Mouse (Mus musculus): ENCODE data around the gene Mdc1. TPM values are rescaled to one million over a fixed set of nuclear protein-coding genes. Genes with fewer than 3 reads are reported as not detected.

Mdc1 gene
- total RNA-seq, 2 experiments from 2014 or later: 12.4 to 20.4 TPM

Other genes with a start within 250 kb of the Mdc1 start
- gene Sfta2, start 240.0 kb upstream of the Mdc1 start, total RNA-seq (2015; ENCODE audit: low replicate concordance): not detected in 2 replicates
- gene Sfta2, start 240.0 kb upstream of the Mdc1 start, total RNA-seq (2017; ENCODE audit: low replicate concordance): not detected in 2 replicates
- not detected in 2 replicates for gene Gm9573, start 214.9 kb upstream of the Mdc1 start, total RNA-seq (2015; ENCODE audit: low replicate concordance)
- gene Gm9573, start 214.9 kb upstream of the Mdc1 start, total RNA-seq (2017; ENCODE audit: low replicate concordance): not detected in 2 replicates
- not detected in 2 replicates for gene Mucl3, start 197.8 kb upstream of the Mdc1 start, total RNA-seq (2015; ENCODE audit: low replicate concordance)
- 0.17 TPM in 1 of 2 replicates, not detected in the other for gene Mucl3, start 197.8 kb upstream of the Mdc1 start, total RNA-seq (2017; ENCODE audit: low replicate concordance)
- gene Vars2, start 173.9 kb upstream of the Mdc1 start, total RNA-seq (2015; ENCODE audit: low replicate concordance): 1.9 and 2.9 TPM in 2 replicates
- 2.1 and 11.0 TPM in 2 replicates for gene Vars2, start 173.9 kb upstream of the Mdc1 start, total RNA-seq (2017; ENCODE audit: low replicate concordance)
- 3.3 and 5.6 TPM in 2 replicates for gene Gtf2h4, start 167.8 kb upstream of the Mdc1 start, total RNA-seq (2015; ENCODE audit: low replicate concordance)
- 2.6 and 9.8 TPM in 2 replicates for gene Gtf2h4, start 167.8 kb upstream of the Mdc1 start, total RNA-seq (2017; ENCODE audit: low replicate concordance)
- 0.21 TPM in 1 of 2 replicates, not detected in the other for gene Ddr1, start 136.9 kb upstream of the Mdc1 start, total RNA-seq (2015; ENCODE audit: low replicate concordance)
- gene Ddr1, start 136.9 kb upstream of the Mdc1 start, total RNA-seq (2017; ENCODE audit: low replicate concordance): not detected in 2 replicates
- 7.5 and 11.9 TPM in 2 replicates for gene Ier3, start 19.8 kb upstream of the Mdc1 start, total RNA-seq (2015; ENCODE audit: low replicate concordance)
- 2.1 and 8.0 TPM in 2 replicates for gene Ier3, start 19.8 kb upstream of the Mdc1 start, total RNA-seq (2017; ENCODE audit: low replicate concordance)
- 20.9 and 37.8 TPM in 2 replicates for gene Flot1, start 18.3 kb upstream of the Mdc1 start, total RNA-seq (2015; ENCODE audit: low replicate concordance)
- gene Flot1, start 18.3 kb upstream of the Mdc1 start, total RNA-seq (2017; ENCODE audit: low replicate concordance): 26.1 and 57.7 TPM in 2 replicates
- gene Tubb5, start 3.2 kb upstream of the Mdc1 start, total RNA-seq (2015; ENCODE audit: low replicate concordance): 243 and 249 TPM in 2 replicates
- 216 and 335 TPM in 2 replicates for gene Tubb5, start 3.2 kb upstream of the Mdc1 start, total RNA-seq (2017; ENCODE audit: low replicate concordance)
- 12.9 and 15.0 TPM in 2 replicates for gene Nrm, start 19.8 kb downstream of the Mdc1 start, total RNA-seq (2015; ENCODE audit: low replicate concordance)
- 3.2 and 20.0 TPM in 2 replicates for gene Nrm, start 19.8 kb downstream of the Mdc1 start, total RNA-seq (2017; ENCODE audit: low replicate concordance)
- 22.5 and 37.0 TPM in 2 replicates for gene Ppp1r18, start 24.1 kb downstream of the Mdc1 start, total RNA-seq (2015; ENCODE audit: low replicate concordance)
- 10.3 and 13.4 TPM in 2 replicates for gene Ppp1r18, start 24.1 kb downstream of the Mdc1 start, total RNA-seq (2017; ENCODE audit: low replicate concordance)
- 38.6 and 56.0 TPM in 2 replicates for gene Dhx16, start 38.3 kb downstream of the Mdc1 start, total RNA-seq (2015; ENCODE audit: low replicate concordance)
- gene Dhx16, start 38.3 kb downstream of the Mdc1 start, total RNA-seq (2017; ENCODE audit: low replicate concordance): 30.8 and 38.9 TPM in 2 replicates
- gene 2310061I04Rik, start 55.9 kb downstream of the Mdc1 start, total RNA-seq (2015; ENCODE audit: low replicate concordance): 17.1 and 21.5 TPM in 2 replicates
- 3.9 TPM in 1 of 2 replicates, not detected in the other for gene 2310061I04Rik, start 55.9 kb downstream of the Mdc1 start, total RNA-seq (2017; ENCODE audit: low replicate concordance)
- 2.3 TPM in 1 of 2 replicates, not detected in the other for gene Atat1, start 68.6 kb downstream of the Mdc1 start, total RNA-seq (2015; ENCODE audit: low replicate concordance)
- 0.56 and 7.1 TPM in 2 replicates for gene Atat1, start 68.6 kb downstream of the Mdc1 start, total RNA-seq (2017; ENCODE audit: low replicate concordance)
- 7.7 and 32.6 TPM in 2 replicates for gene Mrps18b, start 74.9 kb downstream of the Mdc1 start, total RNA-seq (2015; ENCODE audit: low replicate concordance)
- 7.4 and 18.9 TPM in 2 replicates for gene Mrps18b, start 74.9 kb downstream of the Mdc1 start, total RNA-seq (2017; ENCODE audit: low replicate concordance)
- gene Ppp1r10, start 74.9 kb downstream of the Mdc1 start, total RNA-seq (2015; ENCODE audit: low replicate concordance): 91.1 and 91.3 TPM in 2 replicates
- gene Ppp1r10, start 74.9 kb downstream of the Mdc1 start, total RNA-seq (2017; ENCODE audit: low replicate concordance): 84.8 and 104 TPM in 2 replicates
- 13.0 and 13.6 TPM in 2 replicates for gene Abcf1, start 128.2 kb downstream of the Mdc1 start, total RNA-seq (2015; ENCODE audit: low replicate concordance)
- gene Abcf1, start 128.2 kb downstream of the Mdc1 start, total RNA-seq (2017; ENCODE audit: low replicate concordance): 33.9 and 71.4 TPM in 2 replicates
- gene Gnl1, start 138.3 kb downstream of the Mdc1 start, total RNA-seq (2015; ENCODE audit: low replicate concordance): 1.5 and 3.3 TPM in 2 replicates
- 2.0 and 4.3 TPM in 2 replicates for gene Gnl1, start 138.3 kb downstream of the Mdc1 start, total RNA-seq (2017; ENCODE audit: low replicate concordance)
- 2.3 TPM in 1 of 2 replicates, not detected in the other for gene Prr3, start 138.7 kb downstream of the Mdc1 start, total RNA-seq (2015; ENCODE audit: low replicate concordance)
- gene Prr3, start 138.7 kb downstream of the Mdc1 start, total RNA-seq (2017; ENCODE audit: low replicate concordance): 3.0 and 5.4 TPM in 2 replicates
- 161 and 177 TPM in 2 replicates for gene H2-T24, start 179.0 kb downstream of the Mdc1 start, total RNA-seq (2015; ENCODE audit: low replicate concordance)
- gene H2-T24, start 179.0 kb downstream of the Mdc1 start, total RNA-seq (2017; ENCODE audit: low replicate concordance): 587 and 609 TPM in 2 replicates
- gene H2-T23, start 191.3 kb downstream of the Mdc1 start, total RNA-seq (2015; ENCODE audit: low replicate concordance): 249 and 264 TPM in 2 replicates
- 271 and 275 TPM in 2 replicates for gene H2-T23, start 191.3 kb downstream of the Mdc1 start, total RNA-seq (2017; ENCODE audit: low replicate concordance)
- gene H2-T22, start 201.2 kb downstream of the Mdc1 start, total RNA-seq (2015; ENCODE audit: low replicate concordance): 10.4 and 21.5 TPM in 2 replicates
- 12.8 and 20.4 TPM in 2 replicates for gene H2-T22, start 201.2 kb downstream of the Mdc1 start, total RNA-seq (2017; ENCODE audit: low replicate concordance)
- gene Gm6034, start 201.4 kb downstream of the Mdc1 start, total RNA-seq (2015; ENCODE audit: low replicate concordance): not detected in 2 replicates
- not detected in 2 replicates for gene Gm6034, start 201.4 kb downstream of the Mdc1 start, total RNA-seq (2017; ENCODE audit: low replicate concordance)
- not detected in 2 replicates for gene Gm11127, start 216.9 kb downstream of the Mdc1 start, total RNA-seq (2015; ENCODE audit: low replicate concordance)
- gene Gm11127, start 216.9 kb downstream of the Mdc1 start, total RNA-seq (2017; ENCODE audit: low replicate concordance): not detected in 2 replicates

Measured in erythroblast, adult 5-6 weeks (primary cell).